Mouse (Mus musculus) olfactory bulb, adult 2 months (tissue): Measurements from ENCODE around the gene Dapp1.

Experiments used
- CTCF ChIP-seq: fragments of 200-500 bp; IDR thresholded peaks from 2 replicates; pipeline ENCODE4 v1.5.1; 2012; ENCODE audit warnings: low read depth, mild to moderate bottlenecking, low read length, moderate library complexity; ENCODE audit not compliant: insufficient read depth
- POLR2A ChIP-seq: fragments of 200-500 bp; IDR thresholded peaks from 2 replicates; pipeline ENCODE4 v1.6.1; 2012; ENCODE audit warnings: mild to moderate bottlenecking, low read depth, low read length, moderate library complexity; ENCODE audit not compliant: insufficient read depth

DNA sequence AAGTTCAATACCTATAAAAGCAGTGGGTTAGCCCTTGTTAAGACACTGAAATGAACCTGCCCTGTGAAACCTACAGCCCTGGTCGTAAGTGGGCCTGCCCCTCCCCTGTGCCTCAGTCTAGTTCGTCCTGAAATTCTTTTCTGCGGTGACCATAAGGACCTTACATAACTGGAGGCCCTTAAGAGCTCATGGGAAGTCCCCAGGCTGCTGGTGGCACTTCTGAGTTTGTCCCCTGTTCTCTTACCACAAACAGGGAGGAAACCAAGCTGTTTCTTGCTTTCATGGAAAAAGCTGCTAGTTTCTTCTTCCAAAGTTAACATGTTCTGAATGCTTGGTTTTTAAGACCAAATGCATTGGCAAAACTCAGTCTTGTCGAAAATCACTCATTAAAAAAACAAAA lies 20.5 kb upstream of the Dapp1 start:
- TF ChIP-seq CTCF: no peak
- no peak for TF ChIP-seq POLR2A
